In genomic region chr6:42583488-42583872, GRCm38 (mm10) we compare ENCODE assay signal across 8 mouse cellular contexts. TPM values are rescaled to one million over a fixed set of nuclear protein-coding genes. Genes with fewer than 3 reads are reported as not detected.
DNase-seq lines count a peak whose midpoint lies in the region; ATAC-seq and TF ChIP-seq lines count a peak whose summit lies in the region.

No protein-coding gene starts in this region.

- H3K27me3 ChIP-seq in MEL (ENCODE audit: control insufficient read depth in 1 of 2, insufficient read depth in 2 of 2, low read length in 2 of 2), result no peaks in the 10 kb centered on the region; a peak in 1 of 4 replicates
- H3K27me3 ChIP-seq in hindbrain, embryonic 14.5 days (ENCODE audit: control insufficient read depth, insufficient read depth, low read length), result no peaks in the 10 kb centered on the region

- no peak overlapping the region for H3K4me3 ChIP-seq in MEL (ENCODE audit: control insufficient read depth in 1 of 2, insufficient read depth in 1 of 2, low read depth in 2 of 2, low read length in 2 of 2)
- H3K4me3 ChIP-seq in embryonic fibroblast, embryonic 13.5 days (ENCODE audit: insufficient read depth, low read length), result no peak overlapping the region
- H3K4me3 ChIP-seq in hindbrain, embryonic 14.5 days (replicated peaks; ENCODE audit: low read length), result no peak overlapping the region

- under 1% methylated on average over 7 of the region's 7 CpGs for WGBS in hindbrain, embryonic 14.5 days

- H3K4me1 ChIP-seq in MEL (ENCODE audit: control insufficient read depth in 1 of 2, insufficient read depth in 2 of 2, low read length in 2 of 2), result no peaks in the 10 kb centered on the region
- H3K4me1 ChIP-seq in embryonic fibroblast, embryonic 13.5 days (ENCODE audit: control insufficient read depth, insufficient read depth, low read length), result peaks cover 3% of the 10 kb centered on the region
- H3K4me1 ChIP-seq in hindbrain, embryonic 14.5 days (replicated peaks; ENCODE audit: control insufficient read depth, insufficient read depth, low read length), result no peaks in the 10 kb centered on the region

- H3K4me2 ChIP-seq in hindbrain, embryonic 14.5 days (replicated peaks), result no peak overlapping the region; the same call in 1 of the 2 replicates

- TF ChIP-seq EP300 in MEL (IDR thresholded peaks at IDR 0.05; ENCODE audit: low read depth in 1 of 2, low read length in 2 of 2), result no peak

- no peaks in the 10 kb centered on the region for H3K36me3 ChIP-seq in MEL (ENCODE audit: control insufficient read depth in 1 of 2, insufficient read depth in 2 of 2, low read length in 2 of 2)
- H3K36me3 ChIP-seq in hindbrain, embryonic 14.5 days (replicated peaks; ENCODE audit: control insufficient read depth, insufficient read depth), result no peaks in the 10 kb centered on the region

- TF ChIP-seq CTCF in MEL (IDR thresholded peaks at IDR 0.05 in 2 of 3, conservative IDR thresholded peaks at IDR 0.05 in 1 of 3; ENCODE audit: control insufficient read depth in 1 of 3, insufficient read depth in 1 of 3, low read depth in 2 of 3, low read length in 3 of 3, poor library complexity in 1 of 3, severe bottlenecking in 1 of 3), result peak; percentile 27 to 90 (median 65); a peak in 5 of 6 replicates
- peak; percentile 31; the same call in 1 of the 2 replicates for TF ChIP-seq CTCF in embryonic fibroblast, embryonic 13.5 days (IDR thresholded peaks at IDR 0.05; ENCODE audit: borderline replicate concordance, insufficient read depth, low read length)

- no peak for TF ChIP-seq POLR2A in MEL (IDR thresholded peaks at IDR 0.05; ENCODE audit: control insufficient read depth in 1 of 2, insufficient read depth in 1 of 2, low read depth in 1 of 2, low read length in 2 of 2, poor library complexity in 1 of 2)
- no peak for TF ChIP-seq POLR2A in embryonic fibroblast, embryonic 13.5 days (IDR thresholded peaks at IDR 0.05; ENCODE audit: low read depth, low read length)

- H3K9ac ChIP-seq in MEL (ENCODE audit: control insufficient read depth, low read depth, low read length, poor library complexity, severe bottlenecking), result no peak overlapping the region
- no peak overlapping the region for H3K9ac ChIP-seq in hindbrain, embryonic 14.5 days

- peak; percentile 62 for TF ChIP-seq RAD21 in MEL (IDR thresholded peaks at IDR 0.05; ENCODE audit: low read depth, low read length)

- ATAC-seq in hindbrain, embryonic 14.5 days (ENCODE audit: low FRiP score), result no peak
- ATAC-seq in inflammation-experienced regulatory T-cells, adult 6 months, result no peak

- DNase-seq in MEL (ENCODE audit: low read depth, low spot score), result peak; percentile 57
- peak; percentile 26 to 34 for DNase-seq in adrenal gland, postnatal 4 days (ENCODE audit: low spot score in 2 of 2)
- peak; percentile 74 for DNase-seq in hindbrain, embryonic 14.5 days (ENCODE audit: low spot score)
- DNase-seq in left cerebral cortex, adult 18-20 months (ENCODE audit: low spot score in 2 of 2), result peak; percentile 69 to 77
- peak; percentile 69 to 72 for DNase-seq in lung, postnatal 4 days
- DNase-seq in skeletal muscle tissue, adult 2 months (ENCODE audit: low read depth, low spot score), result peak; percentile 34

- H3K9me3 ChIP-seq in MEL (replicated peaks; ENCODE audit: insufficient read depth, low read length), result no peaks in the 10 kb centered on the region
- H3K9me3 ChIP-seq in hindbrain, embryonic 14.5 days (ENCODE audit: control insufficient read depth, low read length), result no peaks in the 10 kb centered on the region

- H3K27ac ChIP-seq in MEL (ENCODE audit: control insufficient read depth, low read depth, low read length), result no peak overlapping the region
- H3K27ac ChIP-seq in embryonic fibroblast, embryonic 13.5 days (ENCODE audit: insufficient read depth, low read length), result peak overlapping the region; percentile 92
- H3K27ac ChIP-seq in hindbrain, embryonic 14.5 days, result no peak overlapping the region

- H3K79me2 ChIP-seq in MEL (ENCODE audit: control insufficient read depth, insufficient read depth, low read length, poor library complexity), result no peaks in the 10 kb centered on the region

TF ChIP-seq in MEL, 35 proteins besides CTCF, POLR2A, EP300 and RAD21:
- TF ChIP-seq MXI1 (IDR thresholded peaks at IDR 0.05; ENCODE audit: low read depth, low read length) (no peak), MYC (IDR thresholded peaks at IDR 0.05; ENCODE audit: low read depth, low read length) (no peak), SIN3A (IDR thresholded peaks at IDR 0.05; ENCODE audit: low read length) (no peak), SMC3 (IDR thresholded peaks at IDR 0.05; ENCODE audit: low read depth, low read length) (peak; percentile 68), USF1 (IDR thresholded peaks at IDR 0.05; ENCODE audit: low read depth, low read length) (no peak), ZC3H11A (IDR thresholded peaks at IDR 0.05; ENCODE audit: low read depth, low read length) (peak; percentile 36; the same call in 1 of the 2 replicates), TCF12 (IDR thresholded peaks at IDR 0.05; ENCODE audit: low read depth, low read length) (no peak), ETS1 (IDR thresholded peaks at IDR 0.05; ENCODE audit: low read depth, low read length) (no peak)

RNA-seq across cellular contexts. Expression of gene Tcaf3, which starts 14.0 kb away (rescaled TPM):
- total RNA-seq in MEL (2012; rRNA removed), result not detected in 2 replicates
- not detected for polyA plus RNA-seq in MEL (2012; ENCODE audit: insufficient read depth in 1 of 2, insufficient read length in 2 of 2, low read depth in 1 of 2, low replicate concordance in 2 of 2, missing spikeins in 1 of 2)
- not detected for total RNA-seq in adrenal gland, postnatal 4 days (2021)
- polyA plus RNA-seq in embryonic fibroblast, embryonic 13.5 days (2011; ENCODE audit: insufficient read length, low read depth, missing spikeins), result not detected in 2 replicates
- polyA plus RNA-seq in hindbrain, embryonic 14.5 days (2014; fragmentation: Nextera tagmentation; extraction: Ambion mirVana), result 0.05 TPM in 1 of 2 replicates, not detected in the other
- total RNA-seq in left cerebral cortex, adult 18-20 months (2021), result not detected
- not detected for polyA plus RNA-seq in inflammation-experienced regulatory T-cells, adult 6 months (2017; shearing (Covaris generic))

RNA-seq across cellular contexts. Expression of gene Olfr455, which starts 36.1 kb away (rescaled TPM):
- not detected in 2 replicates for total RNA-seq in MEL (2012; rRNA removed)
- polyA plus RNA-seq in MEL (2012; ENCODE audit: insufficient read depth in 1 of 2, insufficient read length in 2 of 2, low read depth in 1 of 2, low replicate concordance in 2 of 2, missing spikeins in 1 of 2), result not detected
- total RNA-seq in adrenal gland, postnatal 4 days (2021), result under 1 TPM in 1 of 2 experiments, not detected in 1; 0.23 TPM
- not detected in 2 replicates for polyA plus RNA-seq in embryonic fibroblast, embryonic 13.5 days (2011; ENCODE audit: insufficient read length, low read depth, missing spikeins)
- polyA plus RNA-seq in hindbrain, embryonic 14.5 days (2014; fragmentation: Nextera tagmentation; extraction: Ambion mirVana), result 0.08 TPM in 1 of 2 replicates, not detected in the other
- not detected for total RNA-seq in left cerebral cortex, adult 18-20 months (2021)
- not detected for polyA plus RNA-seq in inflammation-experienced regulatory T-cells, adult 6 months (2017; shearing (Covaris generic))
